9 mouse cellular contexts compared by ENCODE assay signal in genomic region chr11:99413247-99413646, GRCm38 (mm10). TPM values are rescaled to one million over a fixed set of nuclear protein-coding genes. Genes with fewer than 3 reads are reported as not detected.
DNase-seq lines count a peak whose midpoint lies in the region; ATAC-seq and TF ChIP-seq lines count a peak whose summit lies in the region.
"Had no signal": no experiment of that assay in that cellular context is flagged by ENCODE, and none has a peak within 500 bp of the region (broad histone marks: within the 10 kb centered on the region; RNA-seq: fewer than 3 reads in every experiment).

No protein-coding gene starts in this region.

- 17% methylated on average over 6 of the region's 6 CpGs for WGBS in liver, postnatal 0 days (ENCODE audit: insufficient replicate concordance)

- peak; percentile 6 to 22 for DNase-seq in heart, postnatal 36 days
- DNase-seq in heart, adult 8-10 months (ENCODE audit: low spot score) = no peak
- peak; percentile 76 for DNase-seq in testis, postnatal 10 days (ENCODE audit: low spot score)
- no peak for DNase-seq in testis, postnatal 14 days (ENCODE audit: low spot score)
- DNase-seq in c-Kit-positive CD71-positive TER-119-negative erythroid progenitor cells, embryonic 14.5 days (ENCODE audit: low read depth) = peak; percentile 19
- peak; percentile 46 for DNase-seq in liver, postnatal 0 days
- no peak for DNase-seq in MN1 (ENCODE audit: low spot score)

- no peaks in the 10 kb centered on the region for H3K4me1 ChIP-seq in liver, postnatal 0 days (ENCODE audit: insufficient read depth)

- H3K4me3 ChIP-seq in liver, postnatal 0 days (ENCODE audit: low read depth, low read length) = no peak overlapping the region

- no peak overlapping the region for H3K4me2 ChIP-seq in liver, postnatal 0 days (ENCODE audit: low read depth, low read length)

- no peak overlapping the region for H3K9ac ChIP-seq in liver, postnatal 0 days (replicated peaks)

- no peaks in the 10 kb centered on the region for H3K36me3 ChIP-seq in liver, postnatal 0 days (replicated peaks; ENCODE audit: insufficient read depth, low read length)

- peak; percentile 79 for TF ChIP-seq CTCF in liver, postnatal 0 days (IDR thresholded peaks at IDR 0.05; ENCODE audit: low read depth)

- no peak overlapping the region for H3K27ac ChIP-seq in liver, postnatal 0 days (ENCODE audit: low read depth)

- no peaks in the 10 kb centered on the region for H3K27me3 ChIP-seq in liver, postnatal 0 days (ENCODE audit: insufficient read depth, low read length)

- H3K9me3 ChIP-seq in liver, postnatal 0 days (ENCODE audit: low read length) = no peaks in the 10 kb centered on the region

- ATAC-seq in liver, postnatal 0 days = no peak
- ATAC-seq in monocyte, adult 5-6 weeks (replicated peaks; ENCODE audit: insufficient number of reproducible peaks, low FRiP score, low TSS enrichment, poor library complexity, severe bottlenecking) = no peak

- TF ChIP-seq EP300 in liver, postnatal 0 days (IDR thresholded peaks at IDR 0.05; ENCODE audit: low read depth) = no peak

- intact Hi-C loops in heart, postnatal 36 days (cut with DNase I) = loop anchor here (5.0 kb wide), 1 partner anchor 49 kb away; no protein-coding TSS in a partner anchor

RNA-seq across cellular contexts. Expression of gene Krt12, which starts 8.8 kb away (rescaled TPM):
- total RNA-seq in heart, postnatal 36 days (2021) = not detected
- total RNA-seq in heart, adult 8-10 months (2022) = not detected
- not detected in 2 replicates for polyA plus RNA-seq in liver, postnatal 0 days (2015; fragmentation: Nextera tagmentation; extraction: Ambion mirVana)
- not detected in 3 replicates for total RNA-seq in monocyte, adult 5-6 weeks (2017)

RNA-seq across cellular contexts. Expression of gene Krt10, which starts 24.1 kb away (rescaled TPM):
- total RNA-seq in heart, postnatal 36 days (2021) = 1 to 10 TPM; 3.4 to 3.7 TPM
- 1 to 10 TPM; 3.3 to 5.8 (median 5.0) TPM for total RNA-seq in heart, adult 8-10 months (2022)
- 6.3 and 7.0 TPM in 2 replicates for polyA plus RNA-seq in liver, postnatal 0 days (2015; fragmentation: Nextera tagmentation; extraction: Ambion mirVana)
- 0.29 to 3.1 TPM (median 1.6 TPM) in 3 replicates for total RNA-seq in monocyte, adult 5-6 weeks (2017)

RNA-seq across cellular contexts. Expression of gene Krt20, which starts 24.7 kb away (rescaled TPM):
- total RNA-seq in heart, postnatal 36 days (2021) = not detected
- total RNA-seq in heart, adult 8-10 months (2022) = not detected
- 13.3 and 14.5 TPM in 2 replicates for polyA plus RNA-seq in liver, postnatal 0 days (2015; fragmentation: Nextera tagmentation; extraction: Ambion mirVana)
- total RNA-seq in monocyte, adult 5-6 weeks (2017) = not detected in 3 replicates
- total RNA-seq: layer of hippocampus, postnatal 14 days had no signal

RNA-seq across cellular contexts. Expression of gene Krt28, which starts 38.5 kb away (rescaled TPM):
- total RNA-seq in heart, postnatal 36 days (2021) = not detected
- not detected for total RNA-seq in heart, adult 8-10 months (2022)
- not detected in 2 replicates for polyA plus RNA-seq in liver, postnatal 0 days (2015; fragmentation: Nextera tagmentation; extraction: Ambion mirVana)
- not detected in 3 replicates for total RNA-seq in monocyte, adult 5-6 weeks (2017)

Comparison
In these comparisons a context has a peak if more than half of its experiments do, and no peak if none do; other contexts are left out.
1. DNase-seq: peak in heart, postnatal 36 days (2 of 2), testis, postnatal 10 days (single experiment), c-Kit-positive CD71-positive TER-119-negative erythroid progenitor cells, embryonic 14.5 days (single experiment) and liver, postnatal 0 days (single experiment); none in heart, adult 8-10 months (single experiment), testis, postnatal 14 days (single experiment) and MN1 (single experiment).